Mouse (Mus musculus) embryonic facial prominence, embryonic 13.5 days (tissue): ENCODE data around the gene Ogfod2. TPM values are rescaled to one million over a fixed set of nuclear protein-coding genes. Genes with fewer than 3 reads are reported as not detected.
A peak's percentile ranks its signal among the peaks of the same experiment; 100 is the strongest.

ENCODE experiments used
- ATAC-seq: fragments of 200-750 bp; cut with Nextera tagmentation; 2 replicates; pipeline ENCODE4 v1.8.0; 2017; ENCODE audit warnings: low read depth; ENCODE audit not compliant: insufficient number of reproducible peaks, insufficient read depth, low FRiP score, low TSS enrichment
- H3K27ac ChIP-seq: fragments of 300-500 bp; sonication (generic); 2 replicates; pipeline ENCODE4 v1.5.1; 2015; ENCODE audit warnings: moderate library complexity, mild to moderate bottlenecking, inconsistent platforms
- H3K27me3 ChIP-seq: fragments of 300-500 bp; sonication (generic); 2 replicates; pipeline ENCODE4 v1.6.1; 2015; ENCODE audit warnings: mild to moderate bottlenecking, inconsistent platforms
- H3K36me3 ChIP-seq: fragments of 300-500 bp; sonication (generic); 2 replicates; pipeline ENCODE4 v1.6.1; 2015; ENCODE audit warnings: mild to moderate bottlenecking, inconsistent platforms
- H3K4me1 ChIP-seq: fragments of 300-500 bp; sonication (generic); 2 replicates; pipeline ENCODE4 v1.6.1; 2015; ENCODE audit warnings: inconsistent platforms
- H3K4me2 ChIP-seq: fragments of 300-500 bp; sonication (generic); 2 replicates; pipeline ENCODE4 v1.6.1; 2015; ENCODE audit warnings: moderate library complexity, mild to moderate bottlenecking, inconsistent platforms
- H3K4me3 ChIP-seq: fragments of 300-500 bp; sonication (generic); 2 replicates; pipeline ENCODE4 v1.5.1; 2015; ENCODE audit warnings: mild to moderate bottlenecking, inconsistent platforms
- H3K9ac ChIP-seq: fragments of 300-500 bp; sonication (generic); 2 replicates; pipeline ENCODE4 v1.6.1; 2015; ENCODE audit warnings: mild to moderate bottlenecking, inconsistent platforms
- H3K9me3 ChIP-seq: fragments of 300-500 bp; sonication (generic); 2 replicates; pipeline ENCODE4 v1.6.1; 2016; ENCODE audit warnings: inconsistent platforms
- WGBS: fragments of 180-500 bp; shearing (Covaris S2); methylation state at CpG from one replicate; pipeline ENCODE4 v1.1.7; 2015; ENCODE audit warnings: mixed read lengths; 5-methylcytosine and 5-hydroxymethylcytosine counted together
- polyA plus RNA-seq: library from polyadenylated mRNA; unstranded; fragments of >200 nt; fragmentation: Nextera tagmentation; extraction: Ambion mirVana; gene quantifications from 2 replicates; pipeline ENCODE4 v1.2.1, GENCODE M21; 2015

Ogfod2 gene
- 18.8 and 20.7 TPM in 2 replicates for polyA plus RNA-seq

DNA sequence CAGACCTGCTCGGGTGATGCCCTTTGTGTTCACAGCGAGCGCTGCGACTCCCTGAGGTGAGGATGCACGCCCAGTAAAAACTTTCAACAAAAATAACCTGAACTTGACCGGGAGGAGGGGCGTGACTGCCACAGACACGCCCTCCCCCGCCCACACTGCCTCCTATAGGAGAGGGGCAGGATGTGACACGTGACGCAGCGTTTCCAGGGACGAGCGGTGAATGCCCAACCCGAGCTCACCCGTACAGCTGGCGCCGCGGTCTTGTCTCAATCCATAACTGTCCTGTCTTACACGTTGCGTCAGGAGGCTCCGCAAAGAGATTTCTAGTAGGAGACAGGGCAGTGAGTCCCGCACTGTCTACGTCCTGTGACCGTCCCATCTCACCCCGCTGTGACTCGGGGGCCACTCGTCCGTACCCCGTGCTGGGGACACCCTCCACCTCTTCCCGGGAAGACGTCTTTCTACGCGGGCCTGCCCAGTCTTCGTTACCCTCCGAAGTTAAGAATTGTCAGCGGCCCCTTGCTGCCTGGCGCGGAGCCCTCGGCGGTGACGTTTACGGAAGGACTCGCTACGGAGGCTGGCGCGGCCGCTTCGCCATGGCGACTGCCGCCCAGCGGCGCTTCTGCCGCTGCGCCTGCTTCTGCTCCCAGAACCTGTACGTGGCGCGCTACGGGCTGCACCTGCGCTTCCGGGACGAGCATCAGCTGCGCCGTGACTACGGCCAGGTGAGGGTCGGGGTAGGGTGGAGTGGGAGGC, at the start of gene Ogfod2:
Ogfod2 (plus strand) TSS at position 556 of the 756 bp plus-strand sequence.
- Histone ChIP-seq H3K4me2 (peak within 1 kb of the TSS; percentile 92), H3K9ac (peak within 1 kb of the TSS; percentile 81), H3K9me3 (no peaks in the 10 kb centered on the region), H3K36me3 (no peaks in the 10 kb centered on the region), H3K27me3 (no peaks in the 10 kb centered on the region), H3K4me1 (peaks cover 18% of the 10 kb centered on the region), H3K4me3 (peak within 1 kb of the TSS; percentile 91), H3K27ac (peak within 1 kb of the TSS; percentile 91)
- WGBS, result under 1% methylated on average over 66 of the region's 66 CpGs
- peak; percentile 96 for ATAC-seq

DNA sequence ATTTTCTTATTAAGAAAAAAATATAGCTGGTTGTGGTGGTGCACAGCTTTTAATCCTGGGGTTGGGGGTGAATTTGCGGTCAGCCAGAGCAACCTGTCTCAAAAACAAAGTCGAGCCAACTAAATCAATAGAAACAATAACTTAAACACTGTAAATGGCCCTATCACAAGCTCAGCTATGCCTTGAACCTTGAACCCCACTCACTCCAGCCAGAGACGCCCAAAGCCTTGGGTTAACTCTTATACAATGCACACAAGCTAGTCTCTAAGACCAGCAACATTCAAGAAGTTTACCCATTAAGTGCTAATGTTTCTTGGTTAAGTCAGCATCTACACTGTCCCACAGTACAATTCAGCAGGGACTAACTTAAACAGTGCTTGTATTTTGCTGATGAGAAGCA, 42.4 kb upstream of the Ogfod2 start:
- ATAC-seq, result no peak

DNA sequence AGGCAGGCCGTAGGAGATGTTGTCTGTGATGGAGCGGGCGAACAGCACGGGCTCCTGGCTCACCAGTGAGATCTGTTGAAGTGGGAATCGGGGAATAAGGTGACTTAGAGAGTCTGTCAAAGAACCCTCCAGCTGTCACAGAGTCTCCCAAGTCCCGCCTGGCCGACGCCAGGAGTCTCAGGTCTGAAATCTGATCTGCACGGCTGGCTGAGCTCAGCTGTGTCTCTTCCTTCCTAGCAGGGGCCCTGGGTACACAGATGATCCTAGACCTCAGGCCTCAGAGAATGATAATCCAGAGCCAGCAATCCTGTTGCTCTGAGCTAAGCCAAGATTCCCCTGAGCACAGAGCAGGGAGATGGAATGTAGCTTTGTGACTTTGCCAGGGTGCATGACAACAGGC, 38.4 kb upstream of the Ogfod2 start:
- Histone ChIP-seq H3K27ac (peak overlapping the region; percentile 35; the same call in 1 of the 2 replicates), H3K4me3 (no peak overlapping the region), H3K9ac (peak overlapping the region; percentile 54; the same call in 1 of the 2 replicates), H3K4me1 (peaks cover 32% of the 10 kb centered on the region), H3K9me3 (no peaks in the 10 kb centered on the region), H3K27me3 (no peaks in the 10 kb centered on the region), H3K36me3 (no peaks in the 10 kb centered on the region), H3K4me2 (no peak overlapping the region)
- no peak for ATAC-seq
- WGBS, result 28% methylated on average over 9 of the region's 9 CpGs

More for the DNA sequence above, 42.4 kb upstream of the Ogfod2 start:
- no peaks in the 10 kb centered on the region for H3K9me3 ChIP-seq
- no peak overlapping the region for H3K4me2 ChIP-seq
- no peaks in the 10 kb centered on the region for H3K27me3 ChIP-seq
- no peak overlapping the region for H3K4me3 ChIP-seq
- H3K27ac ChIP-seq, result no peak overlapping the region
- no peak overlapping the region for H3K9ac ChIP-seq
- 82% methylated on average over 3 of the region's 3 CpGs for WGBS
- peaks cover 9% of the 10 kb centered on the region for H3K4me1 ChIP-seq
- H3K36me3 ChIP-seq, result no peaks in the 10 kb centered on the region

DNA sequence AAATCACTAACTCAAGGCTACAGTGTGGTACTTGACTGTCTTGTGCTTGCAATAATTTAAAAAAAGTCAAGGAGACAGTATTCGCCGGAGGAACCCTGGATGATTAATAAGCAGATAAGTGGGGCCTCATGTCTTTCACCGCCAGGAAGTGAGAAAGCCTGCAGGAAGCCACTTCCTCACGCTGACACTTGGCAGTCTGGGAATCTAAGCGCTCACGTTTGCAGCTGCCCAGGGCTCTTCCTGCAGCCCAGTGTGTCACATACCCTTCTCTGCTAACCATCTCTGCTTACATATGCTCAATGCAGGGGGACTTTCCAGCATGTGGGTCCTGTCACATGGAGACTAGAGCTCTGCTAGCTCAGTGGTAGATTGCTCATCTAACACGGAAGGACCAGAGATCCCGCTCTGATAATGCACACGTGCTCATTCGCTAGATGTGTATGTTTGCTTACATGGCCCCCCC, 37.2 kb upstream of the Ogfod2 start:
- ATAC-seq, result no peak
- Histone ChIP-seq H3K27me3 (no peaks in the 10 kb centered on the region), H3K4me2 (no peak overlapping the region), H3K9me3 (no peaks in the 10 kb centered on the region), H3K36me3 (no peaks in the 10 kb centered on the region), H3K9ac (no peak overlapping the region), H3K27ac (no peak overlapping the region), H3K4me3 (no peak overlapping the region), H3K4me1 (peaks cover 40% of the 10 kb centered on the region)
- WGBS, result 49% methylated on average over 10 of the region's 10 CpGs

DNA sequence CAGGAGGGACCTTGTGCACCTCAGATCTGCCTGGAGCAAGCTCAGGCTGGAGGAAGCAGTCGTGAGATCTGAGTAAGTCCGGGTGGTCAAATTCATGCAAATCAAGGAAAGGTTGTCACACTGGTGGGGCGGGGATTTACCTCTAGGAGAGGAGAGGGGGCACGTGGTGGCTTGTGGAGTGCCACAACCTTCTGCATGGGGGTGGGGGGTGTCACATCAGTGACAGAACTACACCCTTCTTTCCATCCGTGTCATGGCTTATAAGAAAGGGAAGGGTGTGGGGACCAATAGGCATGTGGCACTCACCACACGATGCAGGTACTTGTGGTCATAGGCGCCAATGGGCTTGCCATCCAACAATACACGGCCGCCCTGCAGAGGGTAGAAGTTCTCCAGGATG, 36.4 kb upstream of the Ogfod2 start:
- Histone ChIP-seq H3K4me3 (no peak overlapping the region), H3K9me3 (no peaks in the 10 kb centered on the region), H3K36me3 (no peaks in the 10 kb centered on the region), H3K4me2 (no peak overlapping the region), H3K9ac (no peak overlapping the region), H3K27ac (no peak overlapping the region), H3K27me3 (no peaks in the 10 kb centered on the region), H3K4me1 (peaks cover 40% of the 10 kb centered on the region)
- whole genome bisulfite sequencing, result 57% methylated on average over 9 of the region's 9 CpGs
- no peak for ATAC-seq

DNA sequence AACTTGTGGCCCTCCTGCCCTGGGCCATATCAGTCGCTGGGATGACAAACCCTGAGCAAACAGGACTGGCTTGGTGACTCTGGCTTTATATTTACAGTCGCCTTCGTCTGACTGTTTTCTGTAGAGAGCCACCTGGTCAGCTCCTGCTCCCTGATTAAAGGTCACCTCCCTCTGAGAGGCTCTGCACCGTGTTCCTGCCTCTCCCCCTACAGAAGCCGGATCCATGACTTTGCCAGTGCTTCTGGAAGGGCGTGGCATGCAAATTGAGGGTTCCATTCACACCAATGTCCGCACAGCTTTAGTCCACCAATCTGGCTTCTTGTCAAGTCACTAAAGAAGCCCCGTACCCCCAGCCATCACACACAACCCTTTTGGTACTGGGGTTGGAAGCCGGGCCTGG, 35.5 kb upstream of the Ogfod2 start:
- Histone ChIP-seq H3K27ac (no peak overlapping the region), H3K9ac (no peak overlapping the region), H3K4me1 (peaks cover 40% of the 10 kb centered on the region), H3K36me3 (no peaks in the 10 kb centered on the region), H3K4me3 (no peak overlapping the region), H3K9me3 (no peaks in the 10 kb centered on the region), H3K27me3 (no peaks in the 10 kb centered on the region), H3K4me2 (no peak overlapping the region)
- ATAC-seq, result no peak
- 64% methylated on average over 9 of the region's 9 CpGs for WGBS

DNA sequence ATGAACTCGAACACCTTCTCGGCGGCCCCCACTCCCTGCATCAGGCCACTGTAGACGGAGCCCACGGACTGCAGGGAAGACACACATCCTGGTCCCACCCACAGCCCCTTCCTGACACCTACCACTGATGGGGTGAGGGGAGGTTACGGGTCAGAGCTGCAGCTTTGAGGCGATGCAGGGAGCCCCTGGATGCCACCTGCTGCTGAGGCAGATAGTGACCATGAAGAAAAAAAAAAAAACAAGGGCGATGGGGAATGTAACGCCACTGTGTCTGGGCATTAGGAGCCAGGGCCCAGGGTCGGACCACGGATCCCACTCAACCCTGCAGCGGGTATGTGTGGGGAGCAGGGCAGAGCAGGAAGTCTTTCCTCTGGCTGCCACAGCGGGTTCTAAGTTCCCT, 34.9 kb upstream of the Ogfod2 start:
- no peak overlapping the region for H3K27ac ChIP-seq
- no peak overlapping the region for H3K4me3 ChIP-seq
- H3K9me3 ChIP-seq, result no peaks in the 10 kb centered on the region
- ATAC-seq, result no peak
- WGBS, result 81% methylated on average over 13 of the region's 13 CpGs
- no peaks in the 10 kb centered on the region for H3K36me3 ChIP-seq
- no peaks in the 10 kb centered on the region for H3K27me3 ChIP-seq
- H3K9ac ChIP-seq, result no peak overlapping the region
- H3K4me1 ChIP-seq, result peaks cover 40% of the 10 kb centered on the region
- no peak overlapping the region for H3K4me2 ChIP-seq

DNA sequence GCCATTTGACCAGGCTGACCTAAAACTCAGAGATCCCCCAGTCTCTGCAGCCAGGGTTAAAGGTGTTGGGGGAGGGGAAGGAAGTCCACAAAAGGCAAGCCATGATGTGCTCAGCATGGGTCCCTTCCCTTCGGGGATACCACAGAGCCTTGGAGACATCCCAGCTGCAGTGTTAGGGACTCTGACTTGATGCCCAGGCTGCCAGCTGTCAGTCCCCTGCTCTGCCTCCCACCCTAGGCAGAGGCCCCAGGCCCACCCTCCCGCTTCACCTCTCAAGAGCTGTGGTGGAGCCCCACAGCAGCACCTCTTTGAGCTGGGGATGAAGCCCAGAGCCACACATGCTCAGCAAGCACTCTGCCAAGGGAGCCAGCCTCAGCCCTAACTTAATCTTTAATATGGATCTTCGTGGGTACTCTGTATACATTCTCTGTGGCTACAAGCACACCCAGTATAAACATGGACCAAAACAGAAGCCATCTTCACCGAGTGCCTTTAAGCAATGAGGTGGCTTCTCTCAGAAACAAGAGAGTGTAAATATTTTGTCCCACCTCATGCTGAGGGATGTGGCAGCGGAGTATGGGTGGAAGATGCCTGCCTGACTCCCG, 34.1 kb upstream of the Ogfod2 start:
- no peak for ATAC-seq
- 65% methylated on average over 6 of the region's 6 CpGs for WGBS
- H3K36me3 ChIP-seq, result no peaks in the 10 kb centered on the region
- H3K27me3 ChIP-seq, result no peaks in the 10 kb centered on the region
- no peak overlapping the region for H3K4me3 ChIP-seq
- H3K9me3 ChIP-seq, result no peaks in the 10 kb centered on the region
- peak overlapping the region; percentile 57 for H3K27ac ChIP-seq
- peaks cover 40% of the 10 kb centered on the region for H3K4me1 ChIP-seq
- no peak overlapping the region for H3K4me2 ChIP-seq
- no peak overlapping the region for H3K9ac ChIP-seq

DNA sequence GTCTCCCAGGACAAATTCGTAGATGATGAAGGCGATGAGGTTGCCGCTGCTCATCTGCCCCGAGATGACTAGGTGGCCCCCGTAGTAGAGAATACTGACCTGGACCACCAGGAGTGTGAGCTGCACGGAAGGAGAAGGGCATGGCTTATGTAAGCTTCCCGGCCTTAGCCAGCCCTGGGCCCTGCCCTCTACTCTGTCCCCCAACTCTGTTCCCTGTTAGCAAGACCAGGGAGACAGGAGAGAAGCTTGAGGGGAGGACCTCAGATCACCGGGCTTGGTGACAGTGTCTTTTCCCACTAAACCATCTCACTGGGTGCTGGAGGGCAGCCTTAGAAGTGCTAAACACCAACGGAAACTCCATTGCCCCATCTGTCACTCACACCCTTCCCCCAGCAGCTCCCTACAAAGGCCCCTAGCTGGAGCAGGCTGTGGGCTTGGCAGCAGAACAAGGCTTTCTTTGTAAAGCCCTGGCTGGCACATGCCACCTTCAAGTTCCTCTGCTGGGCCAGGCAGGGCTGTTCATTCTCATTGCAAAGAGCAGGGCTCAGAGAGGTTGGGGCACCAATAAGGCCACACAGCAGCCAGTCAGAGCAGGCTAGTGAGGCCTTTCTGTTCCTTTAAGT, 33.2 kb upstream of the Ogfod2 start:
- no peak for ATAC-seq
- H3K36me3 ChIP-seq, result no peaks in the 10 kb centered on the region
- H3K27ac ChIP-seq, result peak overlapping the region; percentile 39; the same call in 1 of the 2 replicates
- H3K9me3 ChIP-seq, result no peaks in the 10 kb centered on the region
- no peak overlapping the region for H3K9ac ChIP-seq
- H3K4me2 ChIP-seq, result 0 out of 2 replicates have a peak overlapping the region, but pooled peaks have one; percentile 9
- H3K4me3 ChIP-seq, result no peak overlapping the region
- no peaks in the 10 kb centered on the region for H3K27me3 ChIP-seq
- WGBS, result 62% methylated on average over 9 of the region's 9 CpGs
- peaks cover 31% of the 10 kb centered on the region for H3K4me1 ChIP-seq

DNA sequence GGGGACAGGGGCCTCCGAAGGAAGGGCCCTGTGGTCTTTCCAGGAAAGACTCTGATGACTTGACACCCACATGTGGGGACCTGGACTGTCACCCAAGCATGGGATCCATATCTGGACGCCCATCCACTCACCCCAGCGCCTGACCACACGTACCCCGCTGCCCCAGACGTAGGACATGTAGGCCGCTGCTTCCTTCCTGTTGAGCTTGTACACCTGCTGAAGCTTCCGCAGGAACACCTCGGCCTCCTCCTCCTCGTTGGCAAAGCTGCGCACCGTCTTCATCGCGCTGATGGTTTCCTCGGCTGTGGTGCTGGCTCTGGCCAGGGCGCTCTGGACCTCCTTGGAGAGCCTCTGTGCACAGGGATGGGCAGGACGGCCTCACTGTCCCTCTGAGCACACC, 32.2 kb upstream of the Ogfod2 start:
- Histone ChIP-seq H3K4me2 (no peak overlapping the region), H3K27ac (no peak overlapping the region), H3K36me3 (no peaks in the 10 kb centered on the region), H3K9ac (no peak overlapping the region), H3K4me3 (no peak overlapping the region), H3K9me3 (no peaks in the 10 kb centered on the region), H3K4me1 (peaks cover 28% of the 10 kb centered on the region), H3K27me3 (no peaks in the 10 kb centered on the region)
- WGBS, result 89% methylated on average over 17 of the region's 17 CpGs
- no peak for ATAC-seq

DNA sequence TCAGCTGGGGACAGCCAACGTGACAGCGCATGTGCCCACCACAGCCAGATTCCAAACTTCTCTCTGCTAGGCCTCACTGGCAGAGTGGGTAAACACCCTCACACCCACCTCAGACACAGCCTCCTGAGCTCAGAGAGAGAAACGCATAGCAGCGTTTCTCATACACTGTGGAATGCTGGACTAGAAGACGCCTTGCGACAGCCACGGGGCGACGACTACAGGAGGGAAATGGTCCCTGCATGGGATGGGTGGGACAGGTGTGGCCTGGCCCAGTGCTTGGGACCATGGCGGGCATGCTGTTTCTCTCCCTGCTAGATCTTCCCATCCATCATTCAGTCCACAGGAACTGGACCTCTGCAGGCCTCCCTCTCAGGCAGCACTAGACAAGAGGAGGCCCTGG, 29.6 kb upstream of the Ogfod2 start:
- no peaks in the 10 kb centered on the region for H3K9me3 ChIP-seq
- no peak overlapping the region for H3K9ac ChIP-seq
- H3K4me2 ChIP-seq, result no peak overlapping the region
- no peaks in the 10 kb centered on the region for H3K27me3 ChIP-seq
- H3K4me3 ChIP-seq, result no peak overlapping the region
- WGBS, result 77% methylated on average over 10 of the region's 10 CpGs
- ATAC-seq, result no peak
- H3K27ac ChIP-seq, result no peak overlapping the region
- peaks cover 17% of the 10 kb centered on the region; the same call in 1 of the 2 replicates for H3K4me1 ChIP-seq
- no peaks in the 10 kb centered on the region for H3K36me3 ChIP-seq
